Mouse (Mus musculus) testis, adult 10 weeks (tissue): ENCODE results near the gene Col25a1. TPM values are rescaled to one million over a fixed set of nuclear protein-coding genes. Genes with fewer than 3 reads are reported as not detected.

Experiments
- polyA plus RNA-seq: library from polyadenylated mRNA; stranded (reverse); fragments of 350-450 nt; fragmentation: Illumina TruSeq; extraction: RNeasy Lipid Tissue Mini Kit (QIAGEN cat#74804); gene quantifications from one replicate; pipeline ENCODE4 v1.2.3, GENCODE M21; 2014; ENCODE audit warnings: low read depth, low replicate concordance

Gene Col25a1
- polyA plus RNA-seq: 6.1 TPM

GRCm38 (mm10) chr3:130131201-130131600 lies at the start of gene Col25a1:
Gene Col25a1, plus strand, starts transcription at chr3:130131501.

GRCm38 (mm10) chr3:130617439-130617898 lies 486.2 kb downstream of the Col25a1 start, which contains the start of gene Etnppl:
Gene Etnppl, plus strand, starts transcription at chr3:130617448.

Other genes with a start within 250 kb of the Col25a1 start
- gene Casp6, start 230.1 kb upstream of the Col25a1 start, polyA plus RNA-seq: 11.5 TPM
- gene Mcub, start 161.3 kb upstream of the Col25a1 start, polyA plus RNA-seq: 4.2 TPM
- 159 TPM for gene Sec24b, start 69.9 kb upstream of the Col25a1 start, polyA plus RNA-seq